Mouse (Mus musculus) heart, adult 11 months (tissue): Measurements from ENCODE around the gene Prnd.
A peak's percentile ranks its signal among the peaks of the same experiment; 100 is the strongest.

Experiments used
- DNase-seq: peaks from one replicate; pipeline ENCODE4 v3.0.0; 2022

The Prnd gene

GRCm38 (mm10) chr2:131950598-131951095, at the start of gene Prnd:
TSS of gene Prnd (plus strand) at chr2:131950861.
- DNase-seq, result peak; percentile 90

GRCm38 (mm10) chr2:131902423-131902822, 48.2 kb upstream of the Prnd start:
- no peak for DNase-seq

GRCm38 (mm10) chr2:131902867-131903266, 47.8 kb upstream of the Prnd start:
- DNase-seq, result peak; percentile 98

- no peak for DNase-seq
These were observed 45.6 kb upstream of the Prnd start for GRCm38 (mm10) chr2:131905025-131905424.

- DNase-seq, result peak; percentile 76
These were observed 44.9 kb upstream of the Prnd start for GRCm38 (mm10) chr2:131905776-131906175.

GRCm38 (mm10) chr2:131906266-131906665, 44.4 kb upstream of the Prnd start:
- DNase-seq, result peak; percentile 68

- peak; percentile 95 for DNase-seq
These were observed 43.8 kb upstream of the Prnd start for GRCm38 (mm10) chr2:131906846-131907245.

GRCm38 (mm10) chr2:131907311-131907710, 43.4 kb upstream of the Prnd start:
- DNase-seq, result peak; percentile 41

- peak; percentile 95 for DNase-seq
These were observed 42.3 kb upstream of the Prnd start for GRCm38 (mm10) chr2:131908351-131908861.

- peak; percentile 90 for DNase-seq
These were observed 41.8 kb upstream of the Prnd start for GRCm38 (mm10) chr2:131908906-131909305.

- peak; percentile 99 for DNase-seq
These were observed 40.7 kb upstream of the Prnd start, which contains the start of the genes Prnp and Prn for GRCm38 (mm10) chr2:131909683-131910572. TSS of gene Prnp (plus strand) at chr2:131909928. TSS of gene Prn (plus strand) at chr2:131909957.

- DNase-seq, result peak; percentile 64
These were observed 39.8 kb upstream of the Prnd start for GRCm38 (mm10) chr2:131910847-131911246.

GRCm38 (mm10) chr2:131911341-131911740, 39.3 kb upstream of the Prnd start:
- no peak for DNase-seq

GRCm38 (mm10) chr2:131912526-131913258, 38.0 kb upstream of the Prnd start:
- DNase-seq, result peak; percentile 54

GRCm38 (mm10) chr2:131932275-131932902, 18.3 kb upstream of the Prnd start:
- no peak for DNase-seq

- no peak for DNase-seq
These were observed 17.6 kb upstream of the Prnd start for GRCm38 (mm10) chr2:131933013-131933412.

GRCm38 (mm10) chr2:131933598-131933997, 17.1 kb upstream of the Prnd start:
- DNase-seq, result peak; percentile 91

- peak; percentile 87 for DNase-seq
These were observed 16.4 kb upstream of the Prnd start for GRCm38 (mm10) chr2:131934243-131934642.

GRCm38 (mm10) chr2:131935390-131936105, 15.1 kb upstream of the Prnd start:
- DNase-seq, result peak; percentile 97

- DNase-seq, result peak; percentile 91
These were observed 14.3 kb upstream of the Prnd start for GRCm38 (mm10) chr2:131936410-131936809.

- peak; percentile 59 for DNase-seq
These were observed 11.1 kb upstream of the Prnd start for GRCm38 (mm10) chr2:131939404-131940111.
